Mouse (Mus musculus) frontal cortex, postnatal 14 days (tissue): ENCODE results near the gene Tmem262.
A peak's percentile ranks its signal among the peaks of the same experiment; 100 is the strongest.
"Not testable (repeated sequence)": the region's sequence is repeated elsewhere in the genome, so short reads cannot be mapped to it uniquely, and the experiment has no call there.

Experiments used
- DNase-seq, 2 experiments: peaks; one replicate each; pipeline ENCODE4 v3.0.0; 2022; ENCODE audit warnings: low spot score in 2 of 2

The Tmem262 gene

GRCm38 (mm10) chr19:6079983-6080480 is at the start of gene Tmem262:
TSS of gene Tmem262 (plus strand) at chr19:6080033.
- no peak for DNase-seq

- DNase-seq: no peak
Observed at GRCm38 (mm10) chr19:6030520-6031280, 49.1 kb upstream of the Tmem262 start.

- no peak for DNase-seq
Observed at GRCm38 (mm10) chr19:6035966-6036585, 43.8 kb upstream of the Tmem262 start.

GRCm38 (mm10) chr19:6037695-6038094 is 42.1 kb upstream of the Tmem262 start:
- DNase-seq: no peak

- DNase-seq: no peak
Observed at GRCm38 (mm10) chr19:6038326-6038725, 41.5 kb upstream of the Tmem262 start.

- DNase-seq: no peak
Observed at GRCm38 (mm10) chr19:6040002-6040401, 39.8 kb upstream of the Tmem262 start.

- no peak for DNase-seq
Observed at GRCm38 (mm10) chr19:6042293-6042692, 37.5 kb upstream of the Tmem262 start.

GRCm38 (mm10) chr19:6044102-6044501 is 35.7 kb upstream of the Tmem262 start:
- not testable (repeated sequence) for DNase-seq

- no peak for DNase-seq
Observed at GRCm38 (mm10) chr19:6045366-6046293, 34.2 kb upstream of the Tmem262 start.

- peak; percentile 88 to 91 for DNase-seq
Observed at GRCm38 (mm10) chr19:6046294-6047153, 33.3 kb upstream of the Tmem262 start, which contains the start of gene Syvn1. TSS of gene Syvn1 (plus strand) at chr19:6046576.

GRCm38 (mm10) chr19:6047154-6047898 is 32.5 kb upstream of the Tmem262 start:
- no peak for DNase-seq

- no peak for DNase-seq
Observed at GRCm38 (mm10) chr19:6047899-6048166, 32.0 kb upstream of the Tmem262 start.

GRCm38 (mm10) chr19:6048681-6049410 is 31.0 kb upstream of the Tmem262 start:
- no peak for DNase-seq

- no peak for DNase-seq
Observed at GRCm38 (mm10) chr19:6052516-6052915, 27.3 kb upstream of the Tmem262 start.

GRCm38 (mm10) chr19:6054296-6054695 is 25.5 kb upstream of the Tmem262 start:
- DNase-seq: no peak

GRCm38 (mm10) chr19:6056696-6057095 is 23.1 kb upstream of the Tmem262 start:
- DNase-seq: no peak

- DNase-seq: peak; percentile 98 to 99
Observed at GRCm38 (mm10) chr19:6057313-6058096, 22.3 kb upstream of the Tmem262 start, which contains the start of the genes Mrpl49 and Fau. TSS of gene Mrpl49 (minus strand) at chr19:6057785. TSS of gene Fau (plus strand) at chr19:6057844.

GRCm38 (mm10) chr19:6058513-6058912 is 21.3 kb upstream of the Tmem262 start:
- DNase-seq: no peak

- DNase-seq: no peak
Observed at GRCm38 (mm10) chr19:6058966-6059365, 20.9 kb upstream of the Tmem262 start.
